Mouse (Mus musculus): ENCODE measurements at regions not wholly inside any gene's neighbourhood (a gene's known extent, or its start where the extent isn't known, plus 50 kb on each side); places are given as distances from the start of the nearest gene placed in this dataset.
A peak's percentile ranks its signal among the peaks of the same experiment; 100 is the strongest.

- WGBS: 23% methylated on average over 7 of the region's 7 CpGs
Measured at GRCm38 (mm10) chrX:68313486-68313885, 364.9 kb upstream of the Fmr1 start.

More at GRCm38 (mm10) chrX:68313486-68313885, 364.9 kb upstream of the Fmr1 start:
- Histone ChIP-seq H3K9me3 (replicated peaks) (no peaks in the 10 kb centered on the region), H3K36me3 (no peaks in the 10 kb centered on the region), H3K4me3 (no peak overlapping the region), H3K27ac (no peak overlapping the region), H3K4me1 (no peaks in the 10 kb centered on the region), H3K27me3 (ENCODE audit: low read depth, poor library complexity, severe bottlenecking) (no peaks in the 10 kb centered on the region)
- DNase-seq (ENCODE audit: low spot score): peak; percentile 50

Measured in limb, embryonic 10.5 days (tissue).